Mouse (Mus musculus): ENCODE measurements around the gene Zfp747.

- TF ChIP-seq CTCF (IDR thresholded peaks at IDR 0.05; ENCODE audit: borderline replicate concordance, control insufficient read depth, extremely low read depth, insufficient read depth, low read length, poor library complexity) (no peak), POLR2A (IDR thresholded peaks at IDR 0.05; ENCODE audit: control insufficient read depth, extremely low read depth, insufficient read depth, low read length, poor library complexity) (no peak)
Observed at GRCm38 (mm10) chr7:127392251-127392824, 16.5 kb upstream of the Zfp747 start.
